Mouse (Mus musculus) left cerebral cortex, postnatal 4 days (tissue): ENCODE data around the gene Pld3. TPM values are rescaled to one million over a fixed set of nuclear protein-coding genes. Genes with fewer than 3 reads are reported as not detected.

Experiments used
- DNase-seq: peaks from one replicate; pipeline ENCODE4 v3.0.0-alpha.2; 2022
- intact Hi-C: fragments of 180-260 bp; cut with DNase I; formaldehyde crosslinking; loops from one replicate; pipeline ENCODE4 v1.15.1; 2025
- total RNA-seq, 2 experiments: library from RNA; stranded (reverse); gene quantifications; 2 replicates each; pipeline ENCODE4 v1.2.3; 2021

Gene Pld3
- total RNA-seq, 2 experiments from 2014 or later: 175 to 222 TPM

- no peak for DNase-seq
- intact Hi-C loops: no loop called here
Observed at GRCm38 (mm10) chr7:27572133-27572532, 19.1 kb upstream of the Pld3 start.

DNA sequence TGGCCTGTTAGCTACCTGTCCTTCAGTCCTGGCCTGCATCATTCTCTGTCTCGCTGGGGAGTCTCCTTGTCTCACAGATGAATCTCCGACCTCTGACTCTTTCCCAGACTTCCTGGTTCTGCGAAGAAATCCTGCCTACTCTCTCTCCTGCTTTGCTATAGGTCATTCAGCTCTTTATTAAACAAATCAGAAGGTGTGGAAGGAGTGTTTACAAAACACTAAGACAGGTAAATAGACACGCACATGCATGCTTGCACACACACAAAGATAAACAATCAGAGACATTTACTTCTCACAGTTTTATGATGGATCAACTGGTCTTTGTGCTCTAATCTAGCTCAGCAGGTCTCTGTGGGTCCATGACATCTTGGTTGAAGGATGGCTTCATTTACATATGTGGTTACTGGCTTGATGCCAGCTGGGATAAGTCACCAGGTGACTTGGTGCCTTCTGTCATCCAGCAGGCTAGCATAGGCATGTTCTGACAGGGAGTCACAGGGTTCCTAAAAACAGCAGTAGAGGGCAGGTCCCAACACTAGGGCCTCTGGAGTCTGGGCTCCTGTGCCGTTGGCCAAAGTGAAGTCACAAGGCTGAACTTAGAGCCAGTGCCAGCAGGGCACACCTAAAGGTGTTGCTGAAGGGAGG, 16.7 kb upstream of the Pld3 start:
- no peak for DNase-seq
- intact Hi-C loops: no loop called here

- no peak for DNase-seq
- intact Hi-C loops: no loop called here
Observed at GRCm38 (mm10) chr7:27560978-27561377, 8.0 kb upstream of the Pld3 start.

- intact Hi-C loops: no loop called here
- no peak for DNase-seq
Observed at GRCm38 (mm10) chr7:27560291-27560887, 7.4 kb upstream of the Pld3 start.

DNA sequence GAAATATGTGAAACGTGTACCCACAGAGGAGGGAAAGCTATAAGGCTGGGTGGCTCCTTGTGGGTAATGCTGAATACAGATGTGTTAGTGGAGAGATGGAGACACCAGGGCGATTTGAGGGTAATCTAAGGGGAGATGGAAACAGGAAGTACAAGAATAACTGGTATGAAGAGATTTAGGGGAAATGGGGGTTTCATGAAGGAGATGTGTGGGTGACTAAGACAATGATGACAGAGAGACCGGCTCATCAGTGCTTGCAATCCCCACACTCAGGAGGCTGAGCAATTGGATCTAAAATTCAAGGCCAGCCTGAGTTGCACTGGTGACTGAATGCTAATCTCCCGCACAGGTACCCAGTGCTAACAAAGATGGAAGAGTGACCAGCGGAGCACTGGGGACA, 948 bp downstream of the Pld3 start:
- no peak for DNase-seq
- intact Hi-C loops: no loop called here

- intact Hi-C loops: no loop called here
- DNase-seq: no peak
Observed at GRCm38 (mm10) chr7:27549597-27549996, 3.4 kb downstream of the Pld3 start.

- intact Hi-C loops: no loop called here
- no peak for DNase-seq
Observed at GRCm38 (mm10) chr7:27544675-27545370, 8.2 kb downstream of the Pld3 start.

GRCm38 (mm10) chr7:27543851-27544250, 9.2 kb downstream of the Pld3 start:
- intact Hi-C loops: no loop called here
- DNase-seq: no peak

DNA sequence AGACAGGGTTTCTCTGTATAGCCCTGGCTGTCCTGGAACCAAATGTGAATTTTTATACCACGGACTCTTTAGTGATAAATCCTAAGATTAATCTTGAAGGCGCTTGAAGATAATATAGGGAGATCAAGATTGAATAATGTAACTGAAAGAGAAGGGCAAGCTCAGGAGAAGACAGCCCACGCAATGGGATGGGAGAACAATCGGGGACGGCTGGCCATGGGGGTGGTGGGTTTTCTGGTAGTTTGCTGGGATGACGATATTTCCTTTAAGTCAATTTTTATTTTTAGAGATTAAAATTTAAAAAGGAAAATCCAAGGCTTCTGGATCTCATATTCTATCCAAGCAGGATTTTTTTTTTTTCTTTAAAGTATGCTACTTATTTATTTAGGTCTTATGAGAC, 10.0 kb downstream of the Pld3 start:
- intact Hi-C loops: no loop called here
- DNase-seq: no peak

DNA sequence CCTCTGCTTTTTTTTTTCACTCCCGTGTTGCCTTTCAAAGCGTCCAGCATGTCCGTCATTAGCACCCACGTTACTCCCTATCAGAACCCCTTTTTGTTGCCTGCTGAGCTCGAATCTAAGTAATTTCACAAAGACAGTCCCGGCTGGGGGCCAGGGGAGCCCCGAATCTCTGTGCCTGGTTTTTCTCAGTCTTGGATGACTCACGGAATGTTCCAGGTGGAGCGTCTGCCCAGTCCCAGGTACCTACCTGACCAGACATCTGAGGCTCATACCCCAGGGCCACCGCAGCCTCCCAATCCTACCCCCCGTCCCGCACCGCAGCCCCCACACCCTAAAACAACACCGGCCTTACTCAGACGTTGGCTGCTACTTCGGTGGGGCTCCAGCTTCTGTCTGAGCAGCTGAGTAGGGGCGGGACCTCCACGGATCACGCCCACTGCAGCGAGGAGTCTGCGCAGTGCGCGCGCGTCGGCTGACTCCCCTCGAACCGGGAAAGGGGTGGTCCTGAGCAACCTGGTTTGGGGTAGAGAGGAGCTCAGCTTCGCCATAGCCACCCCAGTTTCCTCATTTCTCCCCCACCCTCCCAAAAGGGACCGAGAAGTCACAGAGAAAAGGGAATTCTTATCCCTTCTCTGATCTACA, 10.5 kb downstream of the Pld3 start:
- intact Hi-C loops: no loop called here
- peak; percentile 85 for DNase-seq

GRCm38 (mm10) chr7:27541922-27542321, 11.1 kb downstream of the Pld3 start:
- intact Hi-C loops: no loop called here

GRCm38 (mm10) chr7:27541431-27541830, 11.6 kb downstream of the Pld3 start:
- intact Hi-C loops: no loop called here
- no peak for DNase-seq

More at GRCm38 (mm10) chr7:27541922-27542321, 11.1 kb downstream of the Pld3 start:
- no peak for DNase-seq

- DNase-seq: no peak
- intact Hi-C loops: no loop called here
Observed at GRCm38 (mm10) chr7:27540935-27541334, 12.1 kb downstream of the Pld3 start.

GRCm38 (mm10) chr7:27540521-27540920, 12.5 kb downstream of the Pld3 start:
- DNase-seq: no peak
- intact Hi-C loops: no loop called here

- DNase-seq: no peak
- intact Hi-C loops: no loop called here
Observed at GRCm38 (mm10) chr7:27538797-27539196, 14.2 kb downstream of the Pld3 start.

- DNase-seq: no peak
- intact Hi-C loops: no loop called here
Observed at GRCm38 (mm10) chr7:27537998-27538397, 15.0 kb downstream of the Pld3 start.

DNA sequence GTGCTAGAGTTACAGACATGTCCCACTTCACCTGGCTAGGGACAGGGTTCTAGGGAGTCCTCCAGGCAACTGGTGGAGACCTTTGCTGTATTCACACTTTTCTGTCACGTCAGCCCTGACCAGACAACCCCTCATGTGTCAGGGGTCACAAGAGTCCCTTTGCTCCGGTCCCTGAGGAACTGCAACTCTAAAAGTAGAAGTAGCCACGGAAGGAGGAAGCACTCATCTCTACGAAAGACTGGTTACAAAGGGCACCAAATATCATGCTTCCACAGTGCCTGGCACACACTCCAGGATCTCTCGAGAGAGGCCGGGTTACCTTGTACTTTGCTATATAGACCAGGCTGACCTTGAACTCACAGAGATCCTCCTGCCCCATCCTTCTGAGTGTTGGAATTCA, 16.4 kb downstream of the Pld3 start:
- DNase-seq: no peak
- intact Hi-C loops: no loop called here

DNA sequence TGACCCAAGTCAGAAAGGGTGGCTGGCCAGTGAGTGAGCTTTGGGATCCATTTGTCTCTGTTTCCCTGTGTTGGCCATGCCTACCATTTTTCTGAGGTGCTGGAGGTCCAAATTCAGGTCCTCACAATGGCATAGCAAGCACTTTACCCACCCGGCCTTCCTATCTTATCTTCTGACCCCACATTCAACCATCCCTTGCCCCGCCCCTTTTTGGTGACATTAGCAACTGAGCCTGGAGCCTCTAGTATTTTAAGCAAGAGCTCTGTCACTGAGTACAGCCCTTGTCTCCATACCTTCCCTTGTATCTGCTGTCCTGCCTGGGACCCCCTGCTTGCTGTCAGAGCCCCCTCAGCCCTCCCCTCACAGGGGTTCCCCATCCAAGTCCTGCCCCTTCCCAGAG, 17.6 kb downstream of the Pld3 start:
- DNase-seq: no peak
- intact Hi-C loops: no loop called here

DNA sequence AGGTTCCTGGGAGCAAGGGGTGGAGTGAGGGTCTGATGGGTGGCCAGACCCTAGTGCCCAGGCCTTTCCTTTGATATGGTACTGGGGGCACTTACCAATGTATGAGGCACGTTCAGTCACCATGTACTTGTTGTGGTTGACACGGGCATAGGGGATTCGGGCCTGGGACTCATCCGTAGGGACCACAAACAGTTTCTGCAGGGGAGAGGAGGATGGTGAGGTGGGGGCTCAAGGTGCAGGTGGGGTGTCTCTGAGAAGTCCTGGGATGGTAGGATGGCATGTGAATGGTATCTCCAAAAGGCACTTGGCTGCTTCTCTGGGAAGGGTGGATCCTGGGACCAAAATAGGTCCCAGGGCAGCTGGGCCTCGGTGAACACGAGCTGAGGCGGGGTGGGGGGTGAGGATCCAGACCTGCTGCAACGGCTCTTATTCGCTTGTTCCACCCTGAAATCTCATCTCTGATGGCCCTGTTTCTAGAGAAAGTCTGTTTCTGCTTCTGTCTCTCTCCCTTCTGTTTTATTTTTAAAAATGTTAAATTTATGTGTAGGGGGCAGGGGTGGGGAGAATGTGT, 20.5 kb downstream of the Pld3 start:
- no peak for DNase-seq
- intact Hi-C loops: no loop called here

GRCm38 (mm10) chr7:27531707-27532106, 21.3 kb downstream of the Pld3 start:
- DNase-seq: no peak
- intact Hi-C loops: no loop called here

GRCm38 (mm10) chr7:27530937-27531336, 22.1 kb downstream of the Pld3 start:
- DNase-seq: no peak
- intact Hi-C loops: no loop called here
